Mouse (Mus musculus) bone marrow, adult 2 months (tissue): ENCODE data around the gene Cacna1c.

Experiments
- CTCF ChIP-seq: fragments of 200-500 bp; IDR thresholded peaks from 2 replicates; pipeline ENCODE4 v1.5.1; 2011; ENCODE audit warnings: low read length, control low read depth; ENCODE audit not compliant: control insufficient read depth, insufficient read depth
- POLR2A ChIP-seq: fragments of 200-500 bp; IDR thresholded peaks from 2 replicates; pipeline ENCODE4 v1.6.1; 2011; ENCODE audit warnings: low read depth, mild to moderate bottlenecking, control low read depth, low read length, borderline replicate concordance; ENCODE audit not compliant: control insufficient read depth

DNA sequence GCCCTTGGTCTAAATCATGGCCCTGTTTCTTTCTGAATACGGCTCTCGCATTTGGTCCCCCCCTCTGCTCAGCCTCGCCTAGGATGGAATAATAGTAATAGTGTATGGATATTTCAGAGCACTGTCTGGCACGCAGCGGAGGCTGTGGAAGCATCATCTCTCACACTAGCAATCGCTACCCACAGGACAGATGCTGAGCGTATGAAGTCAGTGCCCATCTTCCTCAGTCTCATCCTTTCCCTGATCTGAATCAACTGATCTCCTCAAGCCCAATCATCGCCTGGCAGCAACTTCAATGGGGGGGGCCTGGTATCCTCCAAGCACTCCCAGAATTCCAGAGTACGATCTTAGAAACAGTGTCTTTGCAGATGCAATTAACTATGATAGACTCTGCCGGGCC, 518.2 kb downstream of the Cacna1c start:
- no peak for TF ChIP-seq CTCF
- TF ChIP-seq POLR2A: no peak
